Mouse (Mus musculus) activated CD4-positive, CD25-positive, alpha-beta regulatory T cell, adult 4 months (primary cell): ENCODE data around the gene Fam76b. TPM values are rescaled to one million over a fixed set of nuclear protein-coding genes. Genes with fewer than 3 reads are reported as not detected.
"Not testable (repeated sequence)": the region's sequence is repeated elsewhere in the genome, so short reads cannot be mapped to it uniquely, and the experiment has no call there.

ENCODE experiments used
- ATAC-seq: one replicate; pipeline ENCODE4 v1.8.0; 2017
- polyA plus RNA-seq, 2 experiments: library from polyadenylated mRNA; unstranded; fragments of 100-300 nt; shearing (Covaris generic); gene quantifications; one replicate each; pipeline ENCODE4 v1.2.1; 2017

The Fam76b gene
- 10 to 100 TPM; 13.8 to 17.3 TPM for polyA plus RNA-seq

DNA sequence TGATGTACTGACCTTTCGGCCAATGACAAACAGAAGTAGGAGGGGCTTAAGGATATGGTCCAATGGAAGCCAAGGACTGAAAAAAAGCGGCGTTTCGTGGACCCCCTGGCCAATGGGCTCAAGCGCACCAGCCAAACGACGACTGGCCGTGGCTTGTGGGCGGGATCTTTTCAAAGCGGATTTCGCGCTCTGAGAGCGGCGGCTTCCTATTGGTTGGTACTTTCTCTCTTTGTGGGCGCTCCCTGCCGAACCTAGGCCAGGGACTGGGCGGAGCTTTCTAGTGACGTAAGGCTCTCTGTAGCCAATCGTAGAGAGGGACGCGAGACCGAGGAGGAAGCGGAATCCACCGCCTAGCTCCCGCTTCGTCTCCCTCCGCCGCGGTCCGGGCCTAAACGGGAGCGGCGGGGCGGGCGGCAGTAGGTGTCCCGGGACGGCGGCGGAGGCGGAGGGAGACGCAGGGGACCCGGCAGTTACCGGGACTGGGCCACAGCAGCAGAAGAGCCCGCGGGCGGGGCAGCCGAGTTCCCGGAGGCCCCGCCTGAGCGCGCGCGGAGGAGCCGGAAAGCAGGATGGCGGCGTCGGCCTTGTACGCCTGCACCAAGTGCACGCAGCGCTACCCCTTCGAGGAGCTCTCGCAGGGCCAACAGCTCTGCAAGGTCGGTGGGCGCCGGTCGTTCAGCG is at the start of gene Fam76b:
Gene Fam76b, plus strand, starts transcription at position 311 of the 681 bp plus-strand sequence.
- ATAC-seq: peak; percentile 74

DNA sequence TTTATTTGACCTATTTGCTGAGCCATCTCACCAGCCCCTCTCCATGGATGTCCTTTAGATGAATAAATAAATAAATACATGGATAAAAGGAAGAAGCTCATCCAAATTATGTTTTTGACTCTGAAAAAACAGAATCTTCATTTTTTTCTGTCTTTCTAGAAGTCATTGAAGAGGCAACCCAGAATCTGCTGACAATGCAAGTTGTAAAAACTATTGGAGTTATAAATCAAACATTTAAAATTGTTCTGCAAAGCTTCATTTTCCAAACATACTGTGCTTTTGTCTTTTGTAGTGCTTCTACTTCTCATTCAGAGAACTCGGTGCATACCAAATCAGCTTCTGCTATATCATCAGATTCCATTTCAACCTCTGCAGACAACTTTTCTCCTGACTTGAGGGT is 45.5 kb upstream of the Fam76b start:
- ATAC-seq: no peak

DNA sequence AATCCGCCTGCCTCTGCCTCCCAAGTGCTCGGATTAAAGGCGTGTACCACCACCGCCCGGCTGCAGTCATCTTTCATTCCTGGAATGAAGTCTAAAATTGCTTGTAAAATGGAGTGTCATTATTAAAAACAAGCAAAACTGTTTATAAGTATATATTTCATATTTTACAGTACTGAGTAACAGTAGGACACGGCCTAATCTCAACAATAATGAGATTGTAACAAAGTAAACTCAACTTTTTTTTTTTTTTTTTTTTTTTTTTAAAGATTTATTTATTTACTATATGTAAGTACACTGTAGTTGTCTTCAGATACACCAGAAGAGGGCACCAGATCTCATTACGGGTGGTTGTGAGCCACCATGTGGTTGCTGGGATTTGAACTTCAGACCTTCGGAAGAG is 36.7 kb upstream of the Fam76b start:
- not testable (repeated sequence) for ATAC-seq

DNA sequence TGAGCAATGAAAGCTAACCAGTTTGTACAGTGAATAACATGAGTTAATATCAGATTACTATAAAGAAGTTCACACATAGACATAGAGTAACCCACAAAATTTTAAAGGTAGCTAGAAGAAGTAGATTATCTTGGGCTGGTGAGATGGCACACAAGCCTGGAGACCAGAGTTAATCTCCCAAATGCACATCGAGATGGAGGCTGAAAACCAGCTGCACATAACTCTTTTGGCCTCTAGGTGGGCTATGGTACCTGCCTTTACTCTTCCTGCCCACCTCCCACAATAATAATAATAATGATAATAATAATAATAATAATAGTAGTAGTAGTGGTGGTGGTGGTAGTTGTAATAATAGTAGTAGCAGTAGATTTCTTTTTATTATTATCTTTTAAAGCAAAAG is 33.2 kb upstream of the Fam76b start:
- no peak for ATAC-seq

DNA sequence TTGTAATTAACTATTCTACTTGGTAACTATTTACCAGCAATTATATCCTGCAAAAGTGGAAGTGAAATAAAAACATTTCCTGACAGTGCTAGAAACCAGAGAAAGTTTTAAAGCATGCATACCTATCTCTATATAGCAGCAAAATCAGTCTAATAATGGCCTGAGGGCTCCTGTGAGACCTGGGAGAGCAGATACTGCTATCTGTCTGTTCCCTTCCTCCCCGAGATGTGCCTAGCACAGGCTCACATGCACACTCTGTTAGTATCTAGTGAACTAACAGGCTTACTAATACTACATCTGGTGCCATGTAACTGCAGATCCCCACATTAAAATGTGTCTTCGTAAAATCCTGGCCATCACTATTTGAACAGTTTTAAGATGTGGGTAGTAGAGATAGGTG is 32.8 kb upstream of the Fam76b start:
- ATAC-seq: no peak

DNA sequence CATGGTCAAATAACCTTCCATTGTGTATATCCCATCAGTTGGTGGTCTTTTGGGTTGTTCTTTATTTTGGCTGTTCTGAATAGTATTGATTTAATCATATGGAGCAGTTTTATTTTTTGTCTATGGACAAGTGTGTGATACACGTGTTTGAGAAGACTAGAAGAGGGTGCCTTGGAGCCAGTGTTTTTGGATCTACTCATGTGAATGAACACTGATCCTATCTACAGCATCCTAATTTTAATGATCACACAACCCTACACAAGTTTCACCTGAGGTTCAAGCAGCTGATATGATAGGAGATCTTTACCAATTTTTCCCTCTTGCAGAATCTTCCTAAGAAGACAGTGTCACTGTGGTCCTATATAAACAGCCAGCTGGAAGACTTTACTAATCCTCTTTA is 23.0 kb upstream of the Fam76b start:
- ATAC-seq: no peak

DNA sequence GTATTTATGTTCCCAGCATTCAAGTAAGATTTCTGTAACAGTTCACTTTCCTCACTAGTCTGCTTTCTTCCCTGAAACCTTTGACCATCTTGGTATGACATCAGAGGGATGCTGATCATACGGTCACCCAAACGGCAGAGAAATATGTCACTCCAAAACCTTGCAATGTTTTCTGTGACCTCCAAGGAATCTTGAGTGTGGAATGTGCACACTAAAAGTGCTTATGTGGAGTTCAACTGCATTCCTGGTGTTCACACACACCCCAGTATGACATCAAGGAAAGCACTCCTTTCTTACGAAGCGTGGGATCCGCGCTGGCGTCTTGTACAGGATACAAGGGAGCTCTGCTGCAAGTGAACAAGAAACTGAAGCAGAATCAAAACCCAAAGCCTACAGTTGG is 20.7 kb upstream of the Fam76b start:
- ATAC-seq: no peak

DNA sequence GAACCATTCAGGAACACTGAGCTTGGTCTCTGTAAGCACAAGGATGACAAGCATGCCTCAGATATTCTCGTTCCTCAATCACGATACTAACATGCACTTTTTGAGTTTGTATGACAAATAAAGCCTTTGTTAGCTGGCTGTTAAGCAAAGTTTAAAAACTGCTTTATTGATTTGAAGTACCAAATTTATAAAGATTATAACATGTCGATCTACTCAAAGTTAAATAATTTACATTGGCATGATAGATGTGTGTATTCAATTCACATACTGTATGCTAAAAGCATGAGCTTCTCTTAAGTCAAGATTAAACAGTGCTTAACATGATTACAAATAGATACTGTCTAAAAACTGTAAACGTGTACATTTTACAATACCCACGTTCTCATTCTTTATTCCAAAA is 19.9 kb upstream of the Fam76b start:
- no peak for ATAC-seq

DNA sequence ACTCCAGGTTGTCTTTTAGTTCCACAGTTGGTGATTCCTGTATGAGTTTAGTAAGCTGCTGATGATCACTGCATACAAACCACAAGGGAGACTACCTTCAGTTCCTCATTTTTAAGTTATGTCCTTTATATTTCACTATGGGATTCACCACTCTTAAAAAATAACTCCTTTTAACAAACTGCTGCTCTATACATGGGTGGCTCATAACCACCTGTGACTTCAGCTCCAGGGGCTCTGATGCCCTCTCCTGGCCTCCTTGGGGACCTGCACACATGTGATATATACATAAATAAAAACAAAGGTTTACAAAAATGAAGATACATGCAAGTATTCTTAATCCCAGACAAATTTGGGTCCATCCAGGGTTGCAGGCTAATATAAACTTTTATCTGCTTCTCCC is 17.6 kb upstream of the Fam76b start:
- no peak for ATAC-seq

DNA sequence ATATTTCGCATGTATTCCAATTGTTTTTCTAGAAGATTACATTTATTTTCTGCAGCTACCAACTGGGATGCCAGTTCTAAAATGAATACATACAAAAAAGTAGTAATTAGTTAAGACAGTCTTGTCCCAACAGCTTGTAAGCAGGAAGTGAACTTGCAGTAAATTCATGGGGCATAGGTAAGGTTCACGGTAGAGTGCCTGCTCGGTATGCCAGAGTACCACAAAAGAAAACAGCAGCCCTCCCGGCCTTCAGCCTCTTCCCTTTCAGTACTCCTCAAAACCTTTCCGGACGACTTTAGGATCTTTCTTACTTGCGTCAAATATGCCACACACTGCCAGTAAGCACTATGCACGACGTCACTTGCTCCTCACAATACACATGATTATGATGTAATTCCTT is 9.1 kb upstream of the Fam76b start:
- no peak for ATAC-seq

DNA sequence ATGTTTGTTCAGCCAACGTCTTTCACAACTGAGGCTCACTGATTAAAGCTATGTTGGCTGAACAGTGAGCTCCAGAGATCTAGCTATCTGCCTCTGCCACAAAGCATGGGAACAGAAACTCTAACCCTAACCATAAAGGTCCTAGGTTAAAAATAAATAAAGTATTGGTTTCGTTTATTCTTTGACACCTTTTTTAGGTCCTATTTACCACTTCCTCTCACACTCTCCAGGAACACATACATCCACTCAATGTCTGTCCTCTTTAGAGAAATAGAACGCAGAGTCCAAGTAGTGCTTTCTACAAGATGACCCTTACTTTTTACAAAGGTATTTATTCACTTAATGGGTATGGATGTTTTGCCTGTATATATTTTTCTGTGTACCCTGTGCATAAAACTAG is 6.7 kb upstream of the Fam76b start:
- ATAC-seq: peak; percentile 19

DNA sequence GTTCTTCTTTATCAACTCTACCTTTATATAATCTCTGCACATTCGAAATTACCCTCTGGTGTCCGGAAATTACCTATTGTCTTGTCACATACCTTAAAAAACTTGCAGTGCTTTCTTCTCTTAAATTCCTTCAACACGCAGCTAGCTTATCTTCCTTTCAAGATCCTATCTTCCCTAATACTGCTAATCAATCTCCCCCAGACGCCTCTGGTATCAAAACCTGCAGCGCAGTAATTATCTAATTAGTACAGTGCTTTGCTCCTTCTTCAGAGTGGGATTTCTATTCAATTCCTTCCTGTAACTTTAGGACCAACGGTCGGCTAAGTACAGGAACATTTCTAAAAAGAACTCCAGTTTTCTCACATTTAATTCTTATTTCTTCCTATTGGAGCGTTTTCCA is 1.6 kb upstream of the Fam76b start:
- no peak for ATAC-seq

DNA sequence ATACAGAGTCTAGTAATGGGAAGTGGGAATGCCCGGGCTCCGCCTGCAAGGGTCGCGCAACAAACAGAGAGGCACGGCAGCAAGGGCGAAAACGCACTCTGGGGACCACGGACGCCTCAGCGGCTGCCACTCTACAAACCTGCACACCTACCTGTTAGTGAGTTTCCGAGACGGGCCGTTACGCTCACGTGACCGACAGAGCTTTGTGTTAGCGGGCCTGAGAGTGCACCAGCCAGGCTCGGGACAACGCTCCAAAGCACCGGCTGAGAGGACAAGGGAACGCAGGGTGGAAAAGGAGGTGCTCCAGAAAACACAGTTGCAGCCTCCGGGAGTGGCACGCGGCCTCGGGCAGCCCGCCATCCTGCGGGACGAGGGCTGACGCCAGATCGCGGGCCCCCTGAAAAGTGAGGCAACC is 1.1 kb upstream of the Fam76b start:
- ATAC-seq: peak; percentile 5

DNA sequence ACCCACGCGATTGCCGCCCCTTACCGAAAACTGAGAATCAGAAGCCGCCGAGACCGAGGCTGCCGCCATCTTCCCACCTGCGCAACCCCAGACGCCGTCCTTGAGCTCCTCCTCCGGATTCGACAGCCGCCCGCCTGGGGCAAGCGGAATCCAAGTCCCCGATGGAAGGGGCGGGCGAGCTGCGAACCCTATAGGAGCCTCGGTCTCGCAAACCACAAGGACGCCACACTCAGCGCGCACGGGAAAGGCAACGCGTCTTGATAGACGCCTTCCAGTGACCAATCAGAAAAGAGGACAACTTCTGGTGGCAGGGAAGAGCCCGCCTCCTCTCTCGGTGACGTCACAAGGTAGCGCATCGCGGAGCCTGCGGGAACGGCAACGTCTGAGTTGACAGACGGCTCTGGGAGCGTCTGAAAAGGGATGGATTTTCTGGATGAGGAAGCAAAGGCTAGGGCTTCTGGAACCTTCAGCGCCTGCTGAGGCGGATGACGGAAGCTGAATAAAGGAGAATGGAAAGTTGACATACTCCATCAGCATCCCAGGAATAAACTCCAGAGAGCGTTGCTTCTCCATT is 597 bp upstream of the Fam76b start, which contains the start of gene Cep57:
Gene Cep57, minus strand, starts transcription at position 276 of the 574 bp plus-strand sequence.
- peak; percentile 73 for ATAC-seq

DNA sequence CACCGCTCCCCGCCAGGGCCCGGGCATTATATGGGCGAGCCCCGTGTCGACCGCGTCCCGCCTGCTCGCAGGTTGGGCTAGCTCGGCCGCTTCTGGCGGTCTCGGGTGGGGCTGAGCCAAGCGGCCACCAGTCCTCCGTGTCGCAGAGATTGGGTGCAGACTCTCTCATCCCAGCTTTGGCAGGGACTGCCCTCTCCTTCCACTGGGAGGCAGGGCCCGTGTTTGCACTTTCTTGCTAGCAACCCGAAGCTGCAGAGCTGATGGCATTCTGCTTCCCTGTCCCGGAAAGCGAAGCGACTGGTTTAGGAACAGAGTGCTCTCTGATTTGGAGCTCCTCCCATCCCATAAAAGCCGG is 548 bp downstream of the Fam76b start:
- ATAC-seq: peak; percentile 0

DNA sequence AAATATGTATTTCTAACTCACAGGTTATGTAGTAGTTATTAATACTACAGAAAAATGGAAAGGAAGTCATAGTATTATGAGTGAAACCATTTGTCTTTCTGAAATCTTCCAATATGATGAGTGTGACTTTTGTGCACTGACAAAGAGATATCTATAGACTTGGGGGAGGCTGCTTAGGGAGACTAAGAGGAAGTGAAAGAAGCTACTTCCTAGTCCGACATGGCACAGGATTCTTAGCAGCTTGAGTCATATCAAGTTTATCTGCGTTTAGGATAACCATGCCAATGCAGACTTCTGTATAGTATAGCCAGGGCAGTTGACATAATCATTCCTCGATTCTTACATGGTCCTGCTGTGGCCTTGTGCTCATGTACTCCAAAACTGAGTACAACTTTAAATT is 7.7 kb downstream of the Fam76b start:
- no peak for ATAC-seq

DNA sequence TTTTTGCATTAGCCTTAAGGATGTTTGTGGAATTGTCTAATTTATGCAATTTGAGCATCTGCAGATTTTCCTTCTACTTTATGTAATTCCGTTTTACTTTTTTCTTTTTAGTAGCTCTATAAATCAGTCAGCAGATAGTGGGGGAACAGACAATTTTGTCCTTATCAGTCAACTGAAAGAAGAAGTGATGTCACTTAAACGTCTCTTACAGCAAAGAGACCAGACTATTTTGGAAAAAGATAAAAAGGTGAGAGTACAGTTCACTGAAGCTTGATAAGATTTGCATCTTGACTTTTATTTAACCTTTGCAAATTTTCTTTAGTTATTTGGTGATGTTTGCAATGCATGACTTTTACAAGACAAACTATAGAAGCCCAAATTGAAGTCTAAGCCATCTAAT is 9.2 kb downstream of the Fam76b start:
- no peak for ATAC-seq

DNA sequence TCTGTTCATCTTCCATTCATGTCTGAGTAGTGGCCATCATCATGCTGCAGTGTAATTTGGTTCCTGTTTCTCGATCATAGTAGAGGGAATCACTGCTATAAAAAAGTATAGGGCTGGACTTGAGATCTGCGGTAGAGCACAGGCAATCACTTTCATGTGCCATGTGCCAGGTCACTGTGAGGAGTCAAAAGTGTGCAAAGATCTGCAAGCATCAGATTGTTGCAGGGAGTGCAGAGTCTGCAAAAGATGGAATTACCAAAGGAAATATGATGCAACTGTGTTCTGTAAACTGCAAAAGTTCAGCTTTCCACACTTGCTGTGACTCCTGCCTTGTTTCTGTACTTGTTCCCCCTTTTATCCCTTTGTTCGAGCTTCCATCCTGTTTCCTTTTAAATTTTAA is 20.1 kb downstream of the Fam76b start:
- ATAC-seq: no peak

DNA sequence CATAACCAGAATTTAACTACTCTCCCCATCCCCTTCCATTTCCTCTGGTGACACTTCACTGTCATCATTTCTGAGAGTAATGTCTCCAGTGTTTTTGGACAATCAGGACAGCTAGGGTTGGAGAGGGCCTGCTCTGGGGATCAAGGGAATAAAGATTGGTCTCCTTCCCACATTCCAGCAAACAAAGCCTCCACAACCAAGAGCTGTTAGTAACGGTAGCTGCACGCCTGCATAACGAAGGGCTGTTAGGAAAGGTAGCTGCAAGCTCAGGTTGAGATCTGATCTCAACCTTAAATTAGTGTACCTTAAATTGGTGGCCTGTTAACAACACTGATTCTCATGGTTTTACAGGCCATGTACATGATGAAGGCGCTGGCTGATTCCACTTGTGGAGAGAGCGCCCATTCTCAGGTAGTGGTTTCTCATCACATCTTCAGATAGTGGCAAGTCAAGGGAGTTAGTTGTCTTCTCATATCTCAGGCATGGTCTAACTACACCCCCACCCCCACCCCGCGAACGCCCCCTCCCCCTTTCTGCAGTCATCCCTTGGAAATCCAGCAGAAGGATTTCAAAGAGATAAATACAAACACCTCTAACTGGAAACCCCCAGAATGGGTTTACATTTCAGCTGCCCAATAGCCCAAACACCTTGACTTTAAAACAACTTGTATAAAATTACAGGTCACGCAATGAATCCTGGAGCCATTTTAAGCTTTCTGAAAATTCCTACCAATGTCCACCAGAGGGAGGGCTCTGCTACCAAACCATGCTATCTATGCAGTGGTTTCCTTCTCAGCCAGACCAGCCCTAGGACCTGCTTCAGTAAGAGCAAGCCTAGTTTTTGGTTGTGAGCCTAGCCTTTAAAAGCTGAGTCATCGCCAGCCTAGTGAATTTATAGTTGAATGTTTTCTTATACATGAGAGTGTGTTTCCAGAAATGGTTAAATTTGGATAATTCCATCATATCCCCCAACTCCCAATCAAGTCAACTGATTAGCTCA is 21.3 kb downstream of the Fam76b start:
- ATAC-seq: peak; percentile 46

DNA sequence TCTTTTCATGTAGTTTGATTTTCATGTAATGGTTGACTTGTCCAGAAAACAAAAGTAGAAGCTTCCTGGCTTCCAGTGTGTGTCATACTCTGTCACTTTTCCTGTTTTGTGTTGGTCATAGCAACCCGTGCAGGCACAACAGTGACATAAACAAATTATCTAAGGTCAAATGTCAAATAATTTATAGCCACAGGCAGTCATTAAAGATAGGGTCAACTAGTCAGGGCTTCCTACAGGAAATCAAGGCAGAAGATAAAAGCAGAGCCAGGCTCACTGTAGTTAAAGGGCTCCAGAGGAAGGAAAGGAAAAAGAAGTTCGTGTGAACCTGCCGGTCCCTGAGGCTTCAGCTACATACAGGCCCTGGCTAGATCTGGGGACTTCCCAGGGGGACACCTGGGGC is 26.4 kb downstream of the Fam76b start:
- ATAC-seq: no peak

DNA sequence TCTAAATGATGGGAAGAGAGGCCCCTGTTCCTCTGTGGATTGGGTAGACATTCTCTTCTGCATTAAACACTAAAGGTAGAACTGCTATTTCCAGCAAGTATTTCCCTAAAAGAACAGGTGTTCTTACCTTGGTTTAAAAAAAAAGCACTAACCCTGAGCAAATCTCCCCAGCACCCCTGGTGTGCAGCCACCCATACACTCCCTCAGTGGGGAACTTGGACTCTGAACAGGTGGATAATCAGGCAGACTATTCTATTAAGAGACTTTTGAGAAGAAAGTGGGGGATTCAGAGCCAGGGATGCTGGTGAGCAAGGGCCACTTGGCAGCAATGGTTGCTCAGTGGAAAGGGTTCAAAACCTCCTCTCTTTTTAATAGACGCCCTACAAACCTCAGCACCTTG is 28.7 kb downstream of the Fam76b start:
- no peak for ATAC-seq

DNA sequence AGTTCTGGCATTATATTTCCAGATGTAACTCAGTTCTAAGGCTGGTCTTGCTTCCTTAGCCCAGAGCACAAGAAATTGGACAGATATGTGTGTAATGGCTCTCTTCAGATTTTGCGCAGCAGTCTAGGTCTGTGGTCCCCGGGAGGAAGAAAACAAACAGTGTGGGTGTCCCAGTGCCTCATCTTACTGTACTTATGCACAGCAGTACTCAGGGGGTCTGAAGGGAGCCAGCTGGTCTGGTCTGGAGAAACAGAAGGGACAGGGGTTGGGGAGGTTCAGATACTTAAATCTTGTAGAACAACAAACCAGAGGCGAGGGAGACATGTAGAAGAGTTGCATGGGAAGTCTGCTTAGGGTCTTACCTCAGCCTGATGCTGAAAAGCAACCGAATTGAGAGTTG is 29.3 kb downstream of the Fam76b start:
- ATAC-seq: no peak

DNA sequence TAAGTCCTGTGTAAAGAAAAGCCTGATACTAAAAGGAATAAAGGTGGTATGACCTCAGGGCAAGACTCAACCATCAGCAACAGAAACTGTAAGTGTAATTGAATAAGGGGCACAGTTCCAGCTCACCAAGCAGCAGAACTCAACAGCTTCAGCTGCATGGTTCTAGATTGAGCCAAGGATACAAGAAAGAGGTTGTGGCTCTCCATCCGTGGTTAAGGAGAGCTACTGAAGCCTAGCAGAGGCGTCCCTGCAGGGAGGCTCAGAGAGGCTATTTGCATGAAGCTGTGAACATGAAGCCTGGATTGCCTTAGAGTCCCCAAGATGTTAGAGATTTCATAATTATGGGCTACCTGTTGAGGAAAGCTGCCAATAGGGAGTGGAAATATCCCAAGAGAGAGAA is 40.1 kb downstream of the Fam76b start:
- ATAC-seq: no peak

DNA sequence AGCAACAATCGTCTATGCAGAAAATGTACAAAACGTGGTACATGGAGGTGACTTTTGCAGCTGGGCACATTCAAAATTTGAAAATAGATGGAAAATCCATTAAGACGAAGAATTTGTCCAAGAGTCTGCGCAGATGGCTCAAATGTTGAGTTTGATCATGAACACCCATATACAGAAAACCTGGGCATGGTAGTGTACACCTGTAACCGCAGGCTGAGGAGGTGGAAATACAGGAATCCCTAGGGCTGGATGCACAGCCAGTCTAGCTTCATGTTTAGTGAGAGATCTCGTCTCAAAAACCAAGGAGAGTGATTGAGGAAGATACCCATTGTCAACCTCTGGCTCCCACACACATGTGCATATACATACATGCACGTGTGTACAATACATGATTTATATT is 44.1 kb downstream of the Fam76b start:
- no peak for ATAC-seq
